Mouse (Mus musculus): ENCODE data around the gene Hsdl1.

The Hsdl1 gene

DNA sequence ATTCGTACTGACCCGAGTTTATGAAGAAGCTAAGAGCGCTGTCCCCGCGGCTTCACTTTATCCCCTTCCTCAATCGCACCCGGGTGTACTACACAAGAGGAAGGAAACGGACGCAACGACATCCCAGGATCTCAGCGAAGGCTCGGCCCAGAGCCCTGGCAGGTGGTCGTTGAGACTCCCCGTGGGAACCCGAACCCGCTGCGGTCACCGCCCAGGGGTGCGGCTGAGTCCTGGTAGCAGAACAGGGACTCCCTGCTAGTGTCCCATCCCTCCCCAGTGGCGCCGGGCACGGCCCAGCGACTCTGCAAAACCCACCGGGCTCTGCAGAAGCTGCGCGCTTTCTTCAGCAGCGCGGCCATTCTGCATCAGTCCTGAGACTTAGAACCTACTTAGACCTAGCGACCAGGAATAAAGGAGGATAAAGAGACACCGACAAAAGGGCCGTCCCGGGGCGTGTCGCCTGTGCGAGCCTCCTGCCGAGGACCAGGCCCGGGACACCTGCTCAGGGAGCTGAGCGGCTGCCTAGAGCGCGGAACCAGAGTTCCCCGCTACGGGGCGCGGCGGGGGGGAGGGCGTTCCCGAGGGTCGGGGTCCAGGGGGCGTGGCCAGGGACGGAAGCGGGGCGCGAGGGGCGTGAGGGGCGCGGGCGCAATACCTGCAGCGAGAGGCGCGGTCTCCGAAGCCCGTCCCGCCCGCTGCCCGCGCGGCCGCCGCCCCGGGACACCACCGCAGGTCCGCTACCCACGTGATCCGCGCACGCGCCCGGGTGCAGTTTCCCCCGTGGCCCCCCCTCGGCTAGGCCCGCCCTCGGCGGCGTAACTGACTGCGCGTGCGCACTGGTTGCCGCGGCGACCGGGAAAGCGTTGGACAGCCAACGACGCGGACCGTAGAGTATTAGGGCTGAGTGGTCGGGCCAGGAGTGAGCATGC, at the start of gene Hsdl1, which contains the start of gene Dnaaf1:
Gene Hsdl1 (minus strand): TSS at position 747 of the 929 bp plus-strand sequence.
Gene Dnaaf1 (plus strand): TSS at position 799 of the 929 bp plus-strand sequence.
- DNase-seq (ENCODE audit: low read depth), result peak; percentile 95

DNA sequence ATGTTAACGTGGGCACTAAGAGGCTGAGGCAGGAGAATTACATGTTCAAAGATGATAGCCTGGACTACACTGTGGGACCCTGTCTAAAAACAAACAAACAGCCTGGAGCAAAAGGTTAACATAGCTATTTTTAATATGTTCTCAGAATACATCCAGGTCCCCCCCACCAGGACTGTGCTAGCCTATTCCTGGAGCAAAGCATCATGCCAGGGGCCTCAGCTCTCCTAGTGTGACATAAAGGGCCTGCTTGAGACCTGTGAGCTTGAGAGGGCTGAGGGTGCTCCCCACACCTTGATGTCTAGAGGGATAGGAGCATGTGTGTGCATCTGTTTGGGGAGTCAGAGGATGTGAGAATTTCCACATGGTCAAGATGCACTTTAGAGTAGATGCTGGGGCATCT, 48.8 kb upstream of the Hsdl1 start:
- DNase-seq (ENCODE audit: low read depth), result no peak

DNA sequence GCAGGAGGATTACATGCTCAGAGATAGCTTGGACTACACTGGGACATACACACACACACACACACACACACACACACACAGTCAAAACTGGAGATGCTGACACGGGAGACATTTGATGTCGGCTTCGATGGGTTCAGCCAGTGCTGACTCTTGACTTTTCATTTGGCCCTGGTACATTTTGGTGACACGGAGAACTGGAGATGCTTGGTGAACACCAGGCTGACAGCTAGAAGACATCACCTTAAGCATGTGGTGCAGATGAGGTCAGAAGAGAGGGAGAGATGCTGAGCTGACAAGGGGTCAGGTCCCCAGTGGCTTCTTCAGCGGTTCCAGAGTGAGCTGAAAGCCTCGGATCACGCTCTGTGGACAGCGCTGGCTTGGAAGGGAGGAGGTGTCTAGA, 48.1 kb upstream of the Hsdl1 start:
- no peak for DNase-seq (ENCODE audit: low read depth)

DNA sequence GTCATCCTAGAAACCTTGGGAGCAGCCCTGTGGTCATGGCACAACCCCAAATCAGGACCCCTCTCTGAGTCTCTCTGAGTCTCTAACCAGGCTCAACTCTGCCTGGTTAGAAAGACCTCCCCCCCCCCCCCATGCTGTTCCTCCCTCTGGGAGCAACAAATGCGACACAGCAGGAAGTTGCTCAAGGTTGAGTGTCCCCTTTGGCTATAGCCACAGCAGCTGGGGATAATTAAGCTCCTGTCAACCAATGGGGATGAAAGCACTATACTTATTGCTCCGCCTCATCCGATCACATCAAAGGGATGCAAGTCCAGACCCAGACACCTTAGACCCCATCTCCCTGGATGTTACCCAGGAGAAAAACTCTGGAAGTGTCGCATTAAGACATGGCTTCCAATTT, 47.6 kb upstream of the Hsdl1 start:
- DNase-seq (ENCODE audit: low read depth), result no peak

DNA sequence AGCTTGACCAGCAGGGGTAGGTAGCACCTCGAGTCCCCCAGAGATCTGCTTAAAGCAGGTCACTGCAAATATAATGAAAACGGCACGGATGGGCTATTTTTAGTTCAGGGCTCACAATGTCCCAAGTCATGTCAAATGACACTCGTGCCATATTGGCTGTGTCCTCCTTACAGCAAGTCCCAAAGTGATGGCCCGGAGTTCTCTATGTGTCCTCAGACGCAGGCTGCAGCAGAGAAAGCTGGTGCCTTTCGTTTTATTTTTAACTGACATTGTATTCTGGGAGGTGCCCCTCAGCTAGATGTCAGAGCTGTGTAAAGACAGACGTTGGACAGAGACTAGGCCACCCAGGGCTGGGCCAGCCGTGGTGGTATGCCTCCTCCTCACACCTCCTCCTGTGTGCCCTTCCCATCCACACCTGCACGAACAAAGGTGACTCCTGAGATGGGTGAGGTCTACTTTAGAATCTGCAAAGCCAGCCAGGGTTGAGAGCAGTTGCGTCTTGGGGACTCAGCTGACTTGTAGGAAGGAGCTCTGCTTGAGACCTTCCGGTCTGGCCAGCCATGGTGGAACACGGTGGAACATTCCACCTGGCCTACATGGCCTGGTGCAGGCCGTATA, 46.0 kb upstream of the Hsdl1 start:
- DNase-seq (ENCODE audit: low read depth), result no peak

DNA sequence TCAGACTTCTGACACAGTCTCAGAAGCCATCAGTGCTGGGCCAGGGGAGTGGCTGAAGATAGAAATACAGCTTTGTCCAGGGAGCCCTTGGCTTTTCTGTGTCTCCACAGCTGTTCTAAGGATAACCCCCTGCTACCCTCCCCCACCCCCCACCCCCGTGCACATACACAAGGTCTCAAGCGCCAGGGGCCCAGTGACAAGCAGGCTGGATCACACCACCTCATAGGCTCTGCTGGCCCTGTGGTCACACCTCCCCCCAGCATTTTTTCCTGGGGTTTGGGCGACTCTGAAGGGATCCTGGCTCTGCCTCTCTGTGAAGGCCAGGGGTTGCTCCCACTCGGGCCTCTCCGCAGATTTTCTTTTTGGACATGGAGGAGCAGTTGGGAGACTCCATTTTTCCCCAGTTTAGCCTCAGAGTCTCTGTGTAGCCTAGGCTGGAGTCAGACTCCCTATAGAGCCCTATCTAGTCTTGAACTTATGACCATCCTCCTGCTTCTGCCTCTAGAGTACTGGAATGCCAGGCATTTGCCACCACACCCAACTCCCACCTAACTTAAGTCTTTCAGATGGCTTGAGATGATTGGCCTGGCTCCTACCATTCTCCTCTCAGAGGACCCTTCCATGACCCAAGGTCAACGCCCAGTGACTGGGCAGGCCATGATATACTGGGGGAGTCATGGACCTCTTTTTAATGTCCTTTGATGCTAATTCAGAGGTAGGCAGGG, 45.3 kb upstream of the Hsdl1 start:
- no peak for DNase-seq (ENCODE audit: low read depth)

DNA sequence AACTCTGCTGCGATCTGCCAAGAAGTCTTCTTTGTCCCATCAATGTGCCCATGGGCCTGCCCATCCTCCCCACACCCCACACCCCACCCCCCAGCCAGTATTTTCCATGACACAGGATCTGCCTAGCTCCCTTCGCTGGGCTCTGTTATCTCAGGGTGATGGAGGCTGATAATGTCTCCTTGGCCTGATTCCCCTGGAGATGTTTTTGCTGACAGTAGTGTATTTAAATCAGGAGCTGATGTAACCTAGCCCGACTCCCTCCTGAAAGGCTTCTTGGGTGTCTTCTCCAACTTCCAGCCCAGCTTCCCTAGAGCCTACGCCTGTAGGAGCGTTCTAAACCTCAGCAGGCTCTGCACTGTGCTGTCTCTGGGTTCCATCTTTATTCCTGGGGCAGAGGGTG, 43.9 kb upstream of the Hsdl1 start:
- no peak for DNase-seq (ENCODE audit: low read depth)

DNA sequence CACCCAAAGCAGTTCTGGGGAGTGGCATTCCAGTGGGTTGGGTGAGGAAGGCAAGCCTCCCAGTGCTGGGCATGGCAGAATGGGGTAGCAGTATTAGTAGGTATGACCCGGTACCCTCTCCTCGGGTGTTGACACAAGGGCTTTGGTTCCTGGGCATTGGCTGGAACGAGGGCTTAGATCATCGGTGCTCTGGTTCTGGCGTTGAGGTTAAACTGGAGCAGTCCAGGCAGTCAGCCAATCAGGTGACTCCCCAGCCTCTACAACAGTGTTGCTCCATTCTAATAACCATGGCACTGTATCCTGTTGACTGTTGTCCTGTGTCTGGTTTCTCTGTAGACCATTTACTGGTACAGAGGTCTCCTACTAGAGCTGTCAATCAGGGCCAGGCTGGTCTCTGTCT, 42.6 kb upstream of the Hsdl1 start:
- DNase-seq (ENCODE audit: low read depth), result no peak

DNA sequence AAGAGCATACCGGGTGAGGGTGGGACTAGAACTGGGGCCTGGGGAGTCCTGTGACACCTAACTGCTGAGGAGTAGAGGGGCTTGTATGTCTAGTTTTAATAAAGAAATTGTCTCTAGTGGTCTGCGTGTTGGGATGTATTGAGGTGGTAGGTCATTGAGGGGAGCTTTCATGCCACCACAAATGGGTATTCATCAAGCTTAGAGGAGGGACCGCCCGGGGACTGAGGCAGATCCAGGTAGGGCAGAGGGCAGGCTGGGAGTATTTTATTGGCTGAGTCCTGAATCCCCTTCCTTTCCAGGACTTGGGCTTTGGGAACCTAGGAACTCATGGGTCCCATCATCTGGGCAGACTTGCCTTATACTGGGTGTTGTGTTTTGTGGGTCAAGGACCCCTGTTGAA, 41.8 kb upstream of the Hsdl1 start:
- no peak for DNase-seq (ENCODE audit: low read depth)

DNA sequence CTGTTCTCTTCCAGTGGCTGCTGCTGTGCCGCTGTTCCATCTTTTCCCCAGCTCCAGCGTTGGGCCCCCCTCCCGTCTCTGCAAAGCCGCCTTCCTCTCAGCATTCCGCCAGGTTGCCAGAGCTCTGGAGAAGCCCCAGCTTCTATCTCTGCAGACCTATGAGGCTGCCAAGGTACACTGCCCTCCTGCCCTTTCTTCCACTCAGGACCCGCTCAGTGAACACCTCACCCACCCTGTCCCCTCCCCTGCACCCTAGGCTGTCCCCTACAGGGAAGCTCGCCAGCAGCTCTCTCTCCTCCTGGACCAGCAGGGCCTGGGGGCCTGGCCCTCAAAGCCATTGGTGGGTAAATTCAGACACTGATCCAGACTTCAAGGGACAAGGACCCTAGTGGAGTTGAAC, 41.4 kb upstream of the Hsdl1 start:
- no peak for DNase-seq (ENCODE audit: low read depth)

DNA sequence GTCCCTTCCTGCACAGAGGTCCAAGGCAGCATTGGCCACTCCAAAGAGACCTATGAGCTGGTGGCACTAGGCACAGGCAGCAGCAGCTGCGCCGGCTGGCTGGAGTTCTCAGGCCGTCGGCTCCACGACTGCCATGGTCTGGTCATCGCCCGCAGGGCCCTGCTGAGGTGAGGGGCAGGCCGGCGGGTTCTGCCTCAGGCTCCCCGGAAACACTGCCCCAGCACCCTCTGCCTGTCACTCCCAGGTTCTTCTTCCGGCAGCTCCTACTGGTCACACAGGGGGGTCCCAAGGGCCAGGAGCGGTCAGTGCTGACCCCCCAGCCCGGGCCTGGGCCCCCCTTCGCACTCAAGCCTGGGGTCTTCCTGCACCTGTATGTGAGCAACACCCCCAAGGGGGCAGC, 40.1 kb upstream of the Hsdl1 start:
- DNase-seq (ENCODE audit: low read depth), result no peak

DNA sequence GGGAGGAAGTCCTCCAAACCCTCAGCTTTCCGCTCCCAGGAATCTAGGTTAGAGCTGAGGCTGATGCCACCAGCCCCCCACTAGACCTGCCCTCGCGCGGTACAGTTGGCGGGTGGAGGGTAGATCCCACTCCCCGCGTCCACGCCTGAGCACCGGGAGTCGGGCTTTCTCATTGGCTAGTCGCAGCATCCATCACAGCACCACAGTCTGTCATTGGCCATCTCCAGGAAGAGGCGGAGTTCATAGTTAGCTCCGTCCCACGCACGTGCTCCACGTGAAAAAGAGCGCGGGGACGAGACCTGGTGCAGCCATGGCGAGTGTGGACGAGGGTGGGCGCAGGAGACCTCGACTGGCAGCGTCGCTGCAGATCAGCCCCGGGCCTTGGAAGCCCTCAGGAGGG, 37.5 kb upstream of the Hsdl1 start, which contains the start of gene Adad2:
Gene Adad2 (plus strand): TSS at position 277 of the 400 bp plus-strand sequence.
- DNase-seq (ENCODE audit: low read depth), result no peak

DNA sequence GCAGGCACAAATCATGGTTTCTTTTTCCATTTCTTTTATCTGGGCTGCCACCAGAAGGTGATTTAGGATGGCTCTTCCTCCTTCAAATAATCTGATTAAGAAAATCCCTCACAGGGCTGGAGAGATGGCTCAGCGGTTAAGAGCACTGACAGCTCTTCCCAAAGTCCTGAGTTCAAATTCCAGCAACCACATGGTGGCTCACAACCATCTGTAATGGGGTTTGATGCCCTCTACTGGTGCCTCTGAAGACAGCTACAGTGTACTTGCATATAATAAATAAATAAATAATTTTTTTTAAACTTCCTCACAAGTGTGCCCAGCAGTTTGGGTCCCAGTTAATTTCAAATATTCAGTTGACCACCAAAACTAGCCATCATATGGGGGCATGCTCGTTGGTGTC, 31.2 kb upstream of the Hsdl1 start:
- peak; percentile 48 for DNase-seq (ENCODE audit: low read depth)

DNA sequence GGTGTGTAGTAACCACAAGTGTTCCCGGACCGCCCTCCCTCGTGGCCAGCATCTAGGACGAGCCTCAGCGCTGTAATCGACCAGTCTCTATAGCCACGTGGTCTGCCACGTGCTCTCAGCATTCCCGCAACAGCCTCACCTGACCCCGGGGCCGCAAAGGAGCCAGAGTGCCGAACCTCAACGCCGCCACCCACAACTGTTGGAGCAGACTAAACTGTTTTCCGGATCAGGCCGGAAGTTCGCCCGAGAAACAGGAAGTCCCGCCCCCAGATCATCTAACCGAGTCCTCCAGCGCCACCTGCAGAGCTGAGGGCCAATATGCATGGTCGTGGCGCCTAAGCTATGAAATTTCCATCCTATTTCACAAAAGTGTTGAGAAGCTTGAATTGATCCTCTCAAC, 30.0 kb upstream of the Hsdl1 start, which contains the start of gene Taf1c:
Gene Taf1c (minus strand): TSS at position 227 of the 400 bp plus-strand sequence.
- peak; percentile 96 for DNase-seq (ENCODE audit: low read depth)

DNA sequence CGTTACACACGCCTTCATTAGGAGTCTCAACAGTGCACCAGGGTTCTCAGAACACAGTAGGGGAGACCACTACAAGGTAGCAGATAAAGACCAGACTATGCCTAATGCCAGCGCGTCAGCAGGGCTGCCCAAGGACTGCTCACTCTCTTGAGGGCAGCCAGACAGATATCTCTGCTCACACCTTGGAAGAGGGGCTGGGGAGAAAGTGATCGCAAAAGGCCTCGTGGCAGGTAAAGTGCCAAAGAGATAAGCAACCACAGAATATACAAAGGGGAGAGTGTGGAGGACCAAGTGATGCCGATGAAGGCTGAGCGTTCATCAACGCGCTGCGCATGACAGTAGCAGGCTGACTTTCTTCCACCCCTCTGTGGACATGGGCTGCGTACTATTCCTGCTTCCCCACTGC, 29.4 kb upstream of the Hsdl1 start:
- DNase-seq (ENCODE audit: low read depth), result no peak

DNA sequence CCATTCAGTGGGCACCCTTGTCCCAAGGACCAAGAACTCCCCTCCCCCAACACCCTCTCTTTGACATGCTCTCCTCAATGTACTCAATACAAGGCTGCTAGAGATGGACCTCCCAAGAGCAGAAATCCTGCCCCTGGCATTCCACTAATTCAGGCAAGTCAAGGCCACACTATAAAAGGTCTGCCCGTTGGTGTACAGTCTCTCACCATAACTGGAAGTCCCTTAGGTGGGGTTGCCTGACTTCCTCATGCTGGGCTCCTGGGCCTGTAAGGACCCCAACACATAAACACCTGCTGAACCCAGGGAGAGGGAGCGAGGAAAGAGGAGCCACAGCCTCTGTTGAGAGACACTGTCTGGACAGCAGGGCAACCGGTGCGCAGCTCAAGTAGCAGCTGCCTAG, 28.8 kb upstream of the Hsdl1 start:
- no peak for DNase-seq (ENCODE audit: low read depth)

DNA sequence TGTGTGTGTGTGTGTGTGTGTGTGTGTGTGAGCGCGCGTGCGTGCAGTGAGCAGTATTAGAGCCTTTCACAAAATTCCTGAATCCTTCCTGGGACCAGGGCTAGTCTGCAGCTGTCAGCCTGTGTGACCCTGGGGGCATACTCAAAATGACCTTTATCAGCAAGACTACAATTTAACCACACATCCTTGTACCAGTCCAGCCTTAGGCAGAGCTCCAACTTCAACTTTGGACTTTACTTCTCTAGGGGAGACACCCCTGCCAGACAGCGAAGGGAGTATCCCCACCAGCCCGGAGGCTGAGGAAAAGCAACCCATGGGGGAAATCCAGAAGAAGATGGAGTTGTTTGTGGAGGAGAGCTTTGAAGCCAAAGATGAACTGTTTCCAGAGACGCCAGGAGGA, 16.5 kb upstream of the Hsdl1 start:
- DNase-seq (ENCODE audit: low read depth), result no peak

DNA sequence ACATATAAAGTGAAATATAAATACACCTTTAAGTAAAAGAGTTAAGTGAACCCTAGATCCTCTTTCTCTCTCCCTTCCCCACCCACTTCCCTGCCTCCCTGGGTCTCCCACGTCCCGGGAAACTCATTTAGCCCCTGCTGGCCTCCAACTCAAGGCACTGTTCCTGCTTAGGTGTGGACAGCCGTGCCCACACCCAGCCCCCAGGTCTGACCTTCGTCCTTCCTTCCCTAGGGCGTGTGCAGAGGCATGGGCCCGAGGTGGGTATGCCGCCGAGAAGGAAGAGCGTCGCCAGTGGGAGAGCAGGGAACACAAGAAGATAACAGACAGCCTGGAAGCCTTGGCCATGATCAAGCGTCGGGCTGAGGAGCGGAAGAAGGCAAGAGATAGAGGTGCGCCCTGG, 15.4 kb upstream of the Hsdl1 start:
- DNase-seq (ENCODE audit: low read depth), result no peak

DNA sequence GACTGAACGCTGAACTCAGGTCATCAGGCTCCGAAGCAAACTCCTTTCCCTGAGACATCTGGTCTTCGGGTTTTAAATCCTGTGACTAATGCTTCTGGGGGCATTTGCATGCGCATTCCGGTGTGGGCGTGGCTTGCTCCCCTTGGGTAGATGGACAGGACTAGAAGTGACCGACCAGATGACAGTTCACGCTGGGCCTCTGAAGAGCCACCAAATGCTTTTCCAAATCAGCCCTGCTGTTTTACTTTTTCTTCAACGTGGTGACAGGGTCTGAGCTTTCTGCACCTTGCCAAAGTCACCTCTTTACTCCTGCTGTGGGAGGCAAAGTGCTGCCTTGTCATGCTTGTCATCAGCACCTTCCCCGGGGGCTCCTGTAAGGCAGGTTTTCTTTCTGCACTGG, 13.9 kb upstream of the Hsdl1 start:
- no peak for DNase-seq (ENCODE audit: low read depth)

DNA sequence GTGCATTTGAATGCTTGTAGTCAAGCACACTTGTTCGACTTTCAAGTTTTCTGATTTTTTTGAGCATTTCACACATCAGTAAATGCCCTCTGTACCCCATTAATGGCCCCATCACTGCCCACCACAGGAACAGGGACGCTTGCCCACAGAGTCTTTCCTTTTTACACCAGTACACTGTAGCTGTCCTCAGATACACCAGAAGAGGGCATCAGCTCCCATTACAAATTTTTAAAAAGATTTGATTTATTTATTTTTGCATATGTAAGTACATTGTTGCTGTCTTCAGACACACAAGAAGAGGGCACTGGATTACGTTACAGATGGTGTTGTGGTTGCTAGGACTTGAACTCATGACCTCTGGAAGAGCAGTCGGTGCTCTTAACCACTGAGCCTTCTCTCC, 13.3 kb upstream of the Hsdl1 start:
- peak; percentile 5 for DNase-seq (ENCODE audit: low read depth)

DNA sequence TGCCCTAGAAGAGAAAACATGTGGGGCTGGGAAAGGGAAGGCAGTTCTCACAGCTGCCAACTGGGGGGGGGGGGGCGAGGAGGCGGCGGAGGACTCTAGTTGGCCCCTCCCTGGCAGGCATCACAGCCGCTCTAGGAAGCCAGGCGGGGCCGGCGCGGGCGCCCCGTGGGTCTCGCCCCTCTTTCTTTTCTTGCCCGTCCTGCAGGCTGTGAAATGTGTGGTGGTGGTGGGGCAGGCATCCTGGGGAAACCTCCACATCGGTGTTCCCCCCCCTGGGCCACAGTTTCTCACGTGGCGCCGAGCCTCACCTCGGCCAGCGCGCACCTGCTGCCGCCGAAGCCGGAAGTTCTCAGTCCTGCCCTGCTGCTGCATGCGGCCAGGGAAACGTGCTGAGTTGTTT, 10.9 kb upstream of the Hsdl1 start:
- peak; percentile 84 for DNase-seq (ENCODE audit: low read depth)

DNA sequence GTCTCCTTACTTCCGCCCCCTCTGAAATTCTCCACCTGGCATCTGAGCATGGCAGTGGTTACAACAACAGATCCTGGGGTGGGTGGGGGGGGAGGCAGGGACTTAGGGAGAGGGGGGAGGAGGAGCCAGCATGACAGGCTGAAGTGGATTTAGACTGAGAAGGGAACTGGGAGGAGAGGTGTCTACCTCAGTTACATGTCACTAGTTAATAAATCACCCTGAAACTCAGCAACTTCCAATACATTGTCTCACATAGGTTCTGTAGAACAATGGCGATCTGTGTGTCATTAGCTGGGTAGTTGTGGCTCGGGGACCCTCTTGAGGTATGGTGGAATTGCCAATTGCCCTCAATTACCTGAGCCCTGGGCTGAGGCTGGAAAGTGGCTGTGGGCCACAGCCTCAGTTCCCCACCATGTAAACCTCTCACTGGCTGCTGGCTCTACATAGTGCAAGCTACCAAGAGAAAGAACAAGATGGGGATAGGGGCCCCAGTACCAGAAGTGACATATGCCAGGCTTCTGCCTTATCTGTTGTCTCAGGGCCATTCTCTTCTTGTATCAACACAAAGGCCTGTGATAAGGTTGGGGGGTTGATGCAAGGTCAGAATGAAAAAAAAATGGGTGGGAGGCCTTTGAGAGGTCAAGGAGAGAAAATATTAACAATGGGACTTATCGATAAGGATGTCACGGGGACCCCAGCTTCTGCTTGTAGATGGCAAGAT, 5.6 kb upstream of the Hsdl1 start:
- DNase-seq (ENCODE audit: low read depth), result no peak

Measured in naive thymus-derived CD4-positive, alpha-beta T cell, adult 2 months (primary cell).